Mouse (Mus musculus) retina, embryonic 14.5 days (tissue): ENCODE results near the gene Pla2g10.

ENCODE experiments used
- DNase-seq: peaks from one replicate; pipeline ENCODE4 v3.0.0-alpha.2; 2015; ENCODE audit warnings: low spot score

The Pla2g10 gene

DNA sequence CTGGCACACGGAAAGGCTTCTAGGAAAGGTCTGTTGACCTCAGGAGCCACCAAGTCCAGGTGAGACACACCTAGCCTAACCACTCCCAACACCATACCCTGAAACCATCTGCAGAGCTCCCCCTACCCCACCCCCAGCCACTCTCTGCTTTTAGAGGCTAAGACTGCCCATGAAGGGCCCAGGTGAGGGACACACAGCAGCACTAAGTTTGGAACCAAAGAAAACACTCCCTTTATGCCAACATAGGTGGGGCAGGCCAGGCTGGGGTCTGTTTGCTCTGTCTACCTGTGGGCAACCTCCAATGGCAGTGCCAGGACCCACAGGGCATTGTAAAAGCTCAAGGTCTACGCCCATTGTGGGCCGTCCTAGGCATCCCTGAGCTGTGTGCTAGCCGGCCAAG, 1.4 kb downstream of the Pla2g10 start:
- no peak for DNase-seq

DNA sequence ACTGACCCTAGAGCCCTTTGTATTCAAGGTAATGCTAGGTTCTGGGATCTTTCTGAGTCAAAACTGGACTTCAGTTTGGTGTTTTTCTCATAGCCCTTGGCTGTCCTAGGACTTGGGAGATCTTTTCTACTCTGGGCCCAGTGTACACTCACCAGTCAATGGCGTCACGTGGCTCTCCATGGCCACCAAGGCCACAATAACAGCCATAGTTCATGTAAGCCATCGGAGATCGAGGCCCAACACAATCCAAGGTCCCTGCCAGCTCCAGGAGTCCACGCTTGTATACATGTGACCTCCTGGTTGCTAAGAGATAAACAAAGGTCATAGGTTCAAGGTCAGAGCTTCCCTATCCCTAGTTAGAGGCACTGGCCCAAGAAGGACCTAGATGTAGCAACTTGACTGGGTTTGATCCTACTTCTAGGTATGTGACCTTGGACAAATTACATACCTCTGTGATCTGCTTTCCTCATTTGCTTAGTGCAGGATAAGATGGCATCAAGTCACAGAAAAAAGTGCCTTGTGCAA, 2.9 kb downstream of the Pla2g10 start:
- no peak for DNase-seq

DNA sequence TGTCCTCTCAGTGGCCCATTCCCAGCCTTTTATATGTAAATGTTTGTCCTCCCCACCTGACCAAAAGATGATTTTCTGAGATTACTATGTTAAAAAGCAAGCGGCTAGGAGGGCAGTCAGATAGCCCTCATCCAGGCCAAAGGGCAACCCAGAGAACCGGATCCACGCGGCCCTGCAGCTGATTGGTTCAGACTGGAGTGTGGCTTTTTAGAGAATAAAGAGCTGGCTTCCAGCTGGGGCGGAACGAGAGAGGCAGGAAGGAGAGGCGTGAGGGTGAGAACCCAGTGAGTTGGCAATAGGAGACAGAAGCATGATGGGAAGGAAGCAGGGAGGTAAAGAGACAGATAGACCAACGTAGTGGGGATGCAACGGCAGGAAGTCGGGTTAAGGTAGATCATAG, 7.8 kb downstream of the Pla2g10 start:
- DNase-seq, result no peak

DNA sequence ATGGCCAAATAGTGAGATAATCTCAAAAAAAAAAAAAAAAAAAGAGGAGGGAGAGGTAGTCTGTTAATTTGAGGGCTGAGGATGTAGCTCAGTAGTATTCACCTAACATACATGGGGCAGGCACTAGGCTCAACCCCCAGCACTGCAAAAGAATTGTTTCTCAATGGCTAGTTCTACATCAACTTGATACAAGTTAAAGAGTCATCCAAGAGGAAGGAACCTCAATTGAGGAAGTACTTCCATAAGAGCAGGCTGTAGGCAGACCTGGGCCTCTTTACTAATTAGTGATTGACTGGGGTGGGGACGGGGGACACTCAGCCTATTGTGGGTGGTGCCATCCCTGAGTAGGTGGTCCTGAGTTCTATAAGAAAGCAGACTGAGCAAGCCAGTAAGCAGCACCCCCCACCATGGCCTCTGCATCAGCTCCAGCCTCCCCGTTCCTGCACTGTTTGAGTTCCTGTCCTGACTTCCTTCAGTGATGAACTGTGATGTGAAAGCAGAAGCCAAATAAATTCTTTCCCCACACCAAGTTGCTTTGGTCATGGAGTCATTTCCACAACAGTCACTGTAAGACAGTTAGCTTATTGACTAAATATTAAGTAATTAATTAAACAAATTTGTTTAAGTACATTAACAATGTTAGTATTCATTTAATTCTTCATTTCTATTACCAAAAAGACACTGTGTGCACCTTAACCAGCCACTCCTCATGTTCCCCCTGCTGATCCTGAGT, 13.8 kb downstream of the Pla2g10 start:
- DNase-seq, result no peak

DNA sequence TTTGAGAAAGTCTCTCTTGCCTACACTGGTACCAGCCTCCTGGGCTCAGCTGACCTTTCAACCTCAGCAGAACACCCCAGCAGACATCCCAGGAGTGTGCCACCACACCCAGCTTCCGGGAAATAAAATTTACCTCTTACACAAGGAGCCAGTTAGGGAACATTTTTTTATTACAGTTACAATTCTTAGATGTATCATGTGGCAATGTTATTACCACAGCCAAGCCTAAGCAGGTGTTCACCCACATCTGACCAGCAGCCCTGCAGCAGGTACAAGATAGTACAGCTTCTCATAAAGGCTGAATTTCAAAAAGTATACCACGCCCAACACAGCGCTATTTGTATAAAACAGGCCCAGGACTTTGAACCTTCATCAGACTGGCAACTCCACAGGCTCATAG, 15.9 kb downstream of the Pla2g10 start:
- DNase-seq, result no peak

DNA sequence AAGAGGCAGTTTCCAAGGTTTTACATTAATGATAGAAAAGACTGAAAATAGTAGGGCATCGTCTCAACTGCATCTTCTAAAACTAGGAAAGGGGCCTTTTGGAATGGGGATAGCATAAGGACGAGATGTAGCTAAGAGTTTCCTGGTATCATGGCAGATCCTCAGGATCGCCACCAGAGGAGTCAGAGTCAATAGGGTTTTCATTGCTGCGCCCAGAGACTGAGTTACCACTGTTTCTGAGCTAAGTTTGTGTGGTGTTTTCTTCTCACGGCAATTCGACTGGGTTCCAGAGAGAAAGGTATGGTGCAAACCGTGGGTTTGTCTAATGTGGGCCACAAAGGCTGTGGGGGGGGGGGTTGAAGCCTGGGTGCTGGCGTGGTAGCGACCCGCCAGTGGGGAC, 26.1 kb downstream of the Pla2g10 start:
- no peak for DNase-seq

DNA sequence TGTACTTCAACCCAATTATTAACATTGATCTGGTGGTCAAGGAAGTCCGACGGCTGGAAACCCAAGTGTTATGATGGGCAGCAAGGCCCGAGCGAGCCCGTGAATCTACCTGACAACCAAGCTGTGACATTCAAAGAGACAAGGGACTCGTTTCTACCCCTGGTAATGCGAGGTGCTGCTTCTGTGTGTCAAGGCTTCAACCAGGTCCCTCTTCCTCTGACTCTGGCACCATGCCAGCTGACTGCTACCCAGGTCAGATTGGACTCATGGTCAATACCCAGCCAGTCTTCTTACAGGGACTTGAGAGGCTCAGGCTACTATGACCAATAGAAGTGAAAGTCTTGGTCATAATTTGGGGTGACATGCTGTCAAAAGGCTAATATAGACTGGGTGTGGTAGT, 28.6 kb downstream of the Pla2g10 start:
- DNase-seq, result no peak

DNA sequence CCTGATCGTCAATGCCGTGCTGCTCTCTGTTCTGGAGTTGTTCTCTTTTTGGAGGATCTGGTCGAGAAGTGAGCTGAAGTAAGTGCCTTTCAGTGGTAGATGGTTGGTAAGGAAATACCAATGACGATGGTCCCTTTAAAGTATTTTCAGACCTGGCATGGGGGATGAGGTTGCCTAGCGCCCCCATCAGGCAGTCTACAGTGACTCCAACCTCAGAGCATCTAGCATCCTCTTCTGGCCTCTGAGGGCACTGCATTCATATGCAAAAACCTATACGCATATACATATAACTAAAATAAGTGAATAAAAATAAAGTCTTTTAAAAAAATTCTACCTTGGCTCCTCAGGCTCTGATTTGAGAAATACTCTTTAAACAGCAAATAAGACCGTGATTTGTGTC, 31.8 kb downstream of the Pla2g10 start:
- peak; percentile 5 for DNase-seq

DNA sequence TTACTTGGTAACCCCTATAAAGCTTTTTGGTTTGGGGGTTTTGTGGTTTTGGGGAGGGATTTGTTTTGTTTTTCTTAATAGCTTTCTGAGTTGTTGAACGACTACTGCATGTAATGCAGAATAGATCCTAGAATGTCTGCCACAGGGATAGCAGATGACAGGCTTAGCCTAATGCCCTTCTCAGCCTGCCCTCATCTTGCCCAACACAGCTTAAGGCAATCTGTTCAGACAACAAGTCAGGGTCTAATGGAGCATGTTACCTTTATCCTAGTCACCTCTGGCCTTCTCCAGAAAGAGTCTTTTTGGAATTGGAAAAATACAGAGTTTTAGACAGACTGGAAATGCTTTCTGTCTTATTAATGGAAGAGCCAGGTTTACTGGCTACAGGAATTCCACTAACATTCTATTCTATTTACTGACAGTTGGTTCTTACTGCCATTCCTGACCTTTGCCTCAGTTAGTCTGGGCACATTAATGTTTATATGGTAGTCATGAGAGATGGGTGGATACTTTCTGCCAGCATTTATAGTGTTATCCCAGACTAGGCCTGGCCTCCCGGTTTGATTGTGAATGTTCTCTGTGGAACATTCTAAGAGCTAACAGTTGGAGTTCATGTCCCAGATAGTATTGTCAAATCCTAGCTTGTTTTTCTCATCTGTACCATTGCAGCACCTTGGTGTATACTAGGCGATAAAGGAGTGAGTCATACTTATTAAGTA, 52.0 kb downstream of the Pla2g10 start:
- DNase-seq, result no peak

DNA sequence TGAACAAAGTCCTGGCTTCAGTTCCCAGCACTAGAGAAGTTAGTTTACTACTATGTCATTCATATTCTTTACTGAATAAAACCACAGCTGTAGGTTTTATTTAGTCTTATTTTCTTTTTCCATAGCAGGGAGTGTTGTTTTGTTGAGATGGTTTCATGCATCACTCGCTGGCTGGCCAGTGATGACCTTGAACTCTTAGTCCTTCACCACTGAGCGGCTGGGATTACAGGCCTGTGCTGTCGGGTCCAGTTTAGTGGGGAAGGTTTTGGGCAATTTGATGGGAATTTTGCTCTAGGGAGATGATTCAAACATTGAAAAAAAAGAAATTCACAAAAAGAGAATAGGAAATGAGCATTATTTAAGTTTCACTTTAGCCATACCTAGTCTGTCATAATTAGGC, 56.3 kb downstream of the Pla2g10 start:
- no peak for DNase-seq

DNA sequence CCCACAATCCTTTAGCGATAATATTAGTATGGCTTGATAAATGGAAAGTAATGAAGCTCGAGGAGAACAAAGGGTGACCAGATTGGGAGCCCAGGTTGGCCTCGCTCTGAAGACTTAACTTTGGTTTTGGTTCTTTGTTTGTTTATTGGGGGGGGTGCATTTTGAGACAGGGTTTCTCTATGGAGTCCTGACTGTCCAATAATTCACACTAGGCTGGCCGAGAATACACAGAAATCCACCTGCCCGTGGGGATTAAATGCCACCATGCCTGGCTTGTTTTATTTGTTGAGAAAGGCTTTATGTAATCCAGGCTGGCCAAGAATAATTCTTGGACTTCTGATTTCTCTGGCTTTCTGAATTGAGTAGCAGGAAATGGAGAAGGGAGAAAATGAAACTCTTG, 57.7 kb downstream of the Pla2g10 start:
- DNase-seq, result no peak

DNA sequence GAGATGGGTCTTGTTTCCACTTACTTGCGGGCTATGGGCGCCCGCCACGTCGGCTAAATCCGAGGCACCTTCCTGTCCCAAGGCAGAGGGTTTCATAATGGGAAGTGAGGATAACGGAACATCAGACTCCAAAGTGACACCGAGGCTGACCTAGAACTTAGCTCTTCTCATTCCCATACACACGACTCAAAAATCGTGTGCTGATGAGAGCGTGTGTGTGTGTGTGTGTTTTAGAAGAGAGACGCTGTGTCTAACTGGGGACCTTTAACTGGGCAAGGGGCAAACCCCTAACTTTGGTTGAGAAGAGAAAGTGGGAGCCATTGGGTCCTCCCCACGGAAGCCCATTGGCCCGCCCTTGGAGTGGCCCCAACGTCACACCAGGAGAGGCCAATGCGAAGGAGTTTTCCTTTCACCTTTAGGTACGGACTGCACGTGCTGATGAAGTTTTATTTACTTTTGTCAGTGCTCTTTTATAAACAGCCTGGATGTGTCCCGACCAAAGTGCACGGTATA, 58.3 kb downstream of the Pla2g10 start:
- DNase-seq, result peak; percentile 66

DNA sequence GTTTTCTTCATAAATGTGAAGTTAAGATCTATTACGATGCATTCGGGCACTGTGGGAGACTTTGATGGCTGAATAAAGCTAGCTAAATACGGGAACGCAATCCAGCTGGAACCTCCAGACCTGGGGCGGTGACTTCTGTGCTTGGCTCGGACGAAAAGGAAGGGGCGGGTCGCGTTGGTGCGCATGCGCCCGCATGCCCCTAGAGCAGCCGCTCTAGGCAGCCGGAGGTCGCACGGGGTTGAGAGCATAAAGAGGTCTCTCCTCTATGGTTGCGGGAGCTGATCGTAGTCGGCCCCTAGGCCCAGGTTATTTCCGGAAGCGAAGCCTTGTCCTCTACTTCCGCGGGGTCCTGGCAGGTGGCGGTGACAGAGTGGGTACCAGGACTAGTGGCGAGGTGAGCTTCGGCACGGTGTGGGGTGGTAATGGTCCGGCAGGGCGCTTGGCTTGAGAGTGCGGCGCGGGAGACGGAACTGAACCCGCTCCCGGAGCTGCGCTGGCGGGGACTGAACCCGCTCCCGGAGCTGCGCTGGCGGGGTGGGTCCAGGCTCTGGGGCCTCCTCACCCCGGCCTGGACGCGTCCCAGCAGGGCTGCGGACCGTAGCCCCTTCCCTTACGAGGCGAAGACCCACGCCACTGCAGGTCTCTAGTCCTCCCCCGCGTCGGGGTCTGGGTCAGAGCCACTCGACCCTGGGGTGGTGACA, 58.9 kb downstream of the Pla2g10 start, which contains the start of the genes Bfar and 3110001I22Rik:
Gene Bfar, plus strand, starts transcription at position 174 of the 701 bp plus-strand sequence.
Gene 3110001I22Rik, plus strand, starts transcription at position 245 of the 701 bp plus-strand sequence.
- peak; percentile 97 for DNase-seq

DNA sequence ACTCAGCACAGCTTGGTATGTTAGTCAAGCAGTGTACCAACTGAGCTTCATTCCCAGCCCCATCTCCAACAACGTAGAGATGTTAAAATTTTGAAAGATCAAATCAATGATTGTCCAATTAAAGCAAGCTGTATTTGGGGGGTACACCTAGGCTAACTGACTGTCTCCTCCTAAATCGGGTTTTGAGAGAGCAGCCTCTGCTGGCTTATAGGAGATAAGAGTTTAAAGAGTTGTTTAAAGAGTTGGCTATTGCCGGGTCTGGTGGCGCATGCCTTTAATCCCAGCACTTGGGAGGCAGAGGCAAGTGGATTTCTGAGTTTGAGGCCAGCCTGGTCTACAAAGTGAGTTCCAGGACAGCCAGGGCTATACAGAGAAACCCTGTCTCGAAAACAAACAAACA, 59.9 kb downstream of the Pla2g10 start:
- DNase-seq, result peak; percentile 4

DNA sequence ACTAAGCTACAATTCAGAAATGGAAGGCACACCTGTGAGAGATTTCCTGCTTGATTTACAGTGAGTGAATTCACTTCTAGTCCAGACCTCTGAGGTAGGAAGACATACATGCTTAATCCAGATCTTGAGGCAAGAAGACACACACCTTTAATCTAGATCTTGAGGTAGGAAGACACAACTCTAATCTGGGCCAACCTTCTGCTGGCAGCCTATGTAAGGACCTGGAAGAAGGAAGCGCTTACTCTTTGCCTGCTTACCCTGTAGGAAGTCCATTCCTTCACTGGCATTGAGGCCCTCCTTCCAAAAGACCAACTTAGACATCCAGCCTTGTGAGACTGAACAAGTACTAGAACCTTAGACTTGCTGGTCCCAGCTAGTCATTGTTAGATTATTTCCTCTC, 61.5 kb downstream of the Pla2g10 start:
- DNase-seq, result no peak

DNA sequence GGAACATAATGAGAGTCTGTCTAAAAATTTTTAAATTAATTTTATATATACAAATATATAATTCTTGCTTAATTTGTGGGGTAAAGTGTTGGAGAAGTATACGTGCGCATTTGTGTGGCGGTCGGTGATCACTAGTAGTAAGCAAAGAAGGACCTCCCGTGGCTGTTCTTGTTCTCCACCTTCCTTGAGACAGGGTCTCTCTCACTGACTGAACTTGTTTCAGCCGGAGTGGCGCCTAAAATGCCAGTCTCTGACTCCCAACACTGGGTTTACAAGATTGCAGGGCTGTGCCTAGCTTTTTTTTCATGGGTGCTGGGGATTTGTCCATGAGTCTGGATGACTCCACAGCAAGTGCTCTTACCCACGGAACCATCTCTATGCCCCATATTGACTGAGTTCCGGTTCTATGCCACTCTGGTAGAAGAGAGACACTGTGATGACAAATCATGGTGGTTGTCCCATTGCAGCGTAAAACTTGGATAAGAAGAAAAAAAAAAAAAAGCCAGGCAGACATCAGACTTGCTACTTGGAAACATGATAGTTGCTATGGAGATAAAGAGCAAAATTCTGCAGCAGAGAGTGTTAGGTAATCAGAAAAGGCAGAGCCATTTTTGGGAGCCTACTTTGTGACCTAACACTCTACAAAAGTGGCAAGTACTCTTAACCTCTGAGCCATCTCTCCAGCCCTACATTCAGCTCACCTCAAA, 62.2 kb downstream of the Pla2g10 start:
- DNase-seq, result no peak

DNA sequence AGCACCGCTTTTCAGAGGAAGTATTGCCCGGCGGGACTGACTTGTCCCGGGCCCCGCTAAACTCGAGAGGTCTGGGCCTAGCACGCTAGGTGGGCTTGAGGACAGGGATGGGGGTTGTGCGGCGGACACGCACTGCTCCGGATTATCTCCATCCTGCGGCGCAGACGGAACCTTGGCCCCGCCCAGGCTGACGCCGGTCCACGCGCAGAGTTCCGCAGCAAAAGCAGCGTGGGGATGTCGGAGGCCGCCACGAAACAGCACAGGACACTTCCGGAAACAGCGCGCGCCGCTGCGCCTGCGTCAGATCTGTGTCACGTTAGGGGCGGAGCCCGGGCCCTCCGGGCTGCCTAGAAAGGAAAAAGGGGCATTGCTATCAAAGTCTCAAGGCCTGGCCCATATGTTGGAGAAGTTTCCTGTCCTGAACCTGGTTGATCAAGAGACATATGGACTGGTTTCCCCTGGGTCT, 62.9 kb downstream of the Pla2g10 start, which contains the start of gene Parn:
Gene Parn, minus strand, starts transcription at position 293 of the 466 bp plus-strand sequence.
- DNase-seq, result peak; percentile 95
